Mouse (Mus musculus) heart, postnatal 25 days (tissue): Measurements from ENCODE around the gene Gm815. TPM values are rescaled to one million over a fixed set of nuclear protein-coding genes. Genes with fewer than 3 reads are reported as not detected.

Source experiments
- DNase-seq: peaks from one replicate; pipeline ENCODE4 v3.0.0; 2022; ENCODE audit warnings: low spot score
- intact Hi-C: fragments of 180-260 bp; cut with DNase I; formaldehyde crosslinking; loops from one replicate; pipeline ENCODE4 v1.15.1; 2025
- total RNA-seq, 2 experiments: library from RNA; stranded (reverse); gene quantifications; 2 replicates each; pipeline ENCODE4 v1.2.3; 2021

Gm815 gene
- total RNA-seq, 2 experiments from 2014 or later = not detected

- no peak for DNase-seq
- intact Hi-C loops = no loop called here
Observed at GRCm38 (mm10) chr19:26872886-26873285, 12.8 kb upstream of the Gm815 start.

DNA sequence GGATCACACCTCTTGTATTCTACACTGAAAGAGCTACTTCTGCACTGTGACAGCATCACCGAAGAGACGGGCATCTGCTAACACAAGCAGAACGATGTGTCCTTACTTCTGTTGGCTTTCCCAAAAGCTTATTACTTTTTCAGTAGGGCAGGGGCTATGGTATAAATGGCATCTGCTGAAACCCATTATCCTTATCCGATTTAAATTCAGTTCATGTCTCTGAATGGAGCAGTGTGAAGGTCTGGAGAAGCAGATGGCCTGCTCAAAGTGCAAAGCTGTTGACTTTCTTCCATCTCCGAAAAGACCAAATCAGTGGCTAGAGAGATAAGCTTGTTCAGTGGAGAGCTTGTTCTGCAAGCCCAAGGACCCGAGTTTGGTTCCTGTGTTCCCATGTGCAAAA is 10.1 kb upstream of the Gm815 start:
- no peak for DNase-seq
- intact Hi-C loops = no loop called here

DNA sequence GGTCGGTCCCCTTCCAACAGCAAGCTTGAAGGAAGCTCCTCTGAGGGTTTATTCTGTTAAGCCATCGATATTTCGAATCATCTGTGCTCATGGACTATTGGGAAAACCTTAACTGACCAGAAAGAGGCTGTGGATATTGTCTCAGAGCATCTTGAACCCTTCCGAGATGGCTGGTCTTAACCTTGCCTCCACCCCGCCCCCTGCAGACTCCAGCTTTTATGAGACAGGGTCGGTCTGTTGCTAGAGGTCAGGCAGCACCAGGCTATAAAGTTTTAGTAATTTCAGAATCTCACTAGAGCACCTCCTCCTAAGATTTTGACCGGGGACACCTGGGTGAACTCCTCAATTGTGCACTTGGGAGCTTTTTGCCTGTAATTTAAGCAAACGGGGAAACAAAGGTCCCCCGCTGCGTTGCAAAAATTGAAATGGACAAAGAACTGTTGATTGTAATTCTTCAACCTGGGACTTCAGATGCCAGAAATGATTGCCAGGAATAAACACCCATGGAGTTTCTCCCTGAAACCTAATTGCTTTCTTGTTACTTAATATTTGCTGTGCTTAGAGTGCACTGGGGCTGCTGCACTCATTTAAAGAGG is 8.4 kb upstream of the Gm815 start:
- intact Hi-C loops = no loop called here
- no peak for DNase-seq

DNA sequence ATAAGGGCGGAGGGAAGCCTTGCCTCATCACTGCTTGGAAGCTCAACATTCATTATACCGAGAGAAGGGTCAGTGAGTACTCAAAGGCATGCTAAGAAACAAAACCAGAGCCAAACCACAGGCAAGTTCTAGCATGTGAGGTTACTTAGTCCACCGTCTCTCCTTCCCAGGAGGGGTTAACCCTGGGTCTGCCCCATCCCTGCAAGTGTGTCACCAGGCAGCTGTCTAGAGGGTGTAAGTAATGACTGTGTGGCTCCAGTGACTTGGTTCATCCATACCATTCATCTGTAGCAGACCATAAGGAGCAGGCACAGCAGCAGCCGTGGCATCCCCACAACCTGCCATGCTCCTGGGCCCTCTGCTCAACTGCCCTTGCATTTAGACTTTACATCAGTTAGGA is 5.8 kb upstream of the Gm815 start:
- DNase-seq = no peak
- intact Hi-C loops = no loop called here

- intact Hi-C loops = no loop called here
- DNase-seq = no peak
Observed at GRCm38 (mm10) chr19:26881866-26882427, 3.7 kb upstream of the Gm815 start.

DNA sequence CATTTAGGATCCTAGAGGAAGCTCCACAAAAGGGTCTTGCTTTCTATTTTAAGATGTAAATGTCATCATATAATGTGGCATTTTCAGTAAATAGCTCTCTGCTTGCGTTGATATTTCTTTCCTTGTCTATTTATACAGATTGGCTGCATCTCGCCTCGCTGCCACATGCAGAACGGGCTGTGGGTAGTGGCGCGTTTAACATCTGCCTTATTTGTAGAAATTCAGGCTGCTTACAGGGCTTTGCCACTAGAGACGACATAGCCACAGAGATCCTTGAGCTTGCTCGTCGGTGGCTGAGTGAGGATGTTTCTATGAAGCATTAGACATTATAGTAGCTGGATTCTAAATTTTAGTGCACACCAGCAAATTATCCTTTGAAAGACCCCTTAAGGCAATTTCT is 2.5 kb downstream of the Gm815 start:
- intact Hi-C loops = no loop called here
- no peak for DNase-seq

- intact Hi-C loops = no loop called here
- no peak for DNase-seq
Observed at GRCm38 (mm10) chr19:26891306-26891964, 5.8 kb downstream of the Gm815 start.

DNA sequence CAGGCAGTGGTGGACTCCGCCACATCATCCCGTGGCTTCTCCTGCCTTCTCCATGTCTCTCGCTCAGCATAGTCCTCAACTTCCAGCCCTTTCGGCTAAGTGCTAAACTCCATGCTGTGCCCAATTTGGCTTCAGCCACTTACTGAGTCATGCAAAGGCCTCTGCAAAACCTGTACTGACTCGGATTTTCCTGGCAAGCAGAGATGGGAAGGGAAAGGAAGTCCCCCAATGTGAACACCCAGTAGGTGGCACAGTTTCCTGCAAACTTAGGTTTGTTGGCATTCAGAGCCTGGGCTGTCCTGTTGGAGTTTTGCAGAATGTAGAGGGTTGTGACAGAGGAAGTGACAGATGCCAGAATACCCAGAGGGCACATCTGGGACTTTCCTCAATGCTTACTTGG is 7.2 kb downstream of the Gm815 start:
- no peak for DNase-seq
- intact Hi-C loops = no loop called here

DNA sequence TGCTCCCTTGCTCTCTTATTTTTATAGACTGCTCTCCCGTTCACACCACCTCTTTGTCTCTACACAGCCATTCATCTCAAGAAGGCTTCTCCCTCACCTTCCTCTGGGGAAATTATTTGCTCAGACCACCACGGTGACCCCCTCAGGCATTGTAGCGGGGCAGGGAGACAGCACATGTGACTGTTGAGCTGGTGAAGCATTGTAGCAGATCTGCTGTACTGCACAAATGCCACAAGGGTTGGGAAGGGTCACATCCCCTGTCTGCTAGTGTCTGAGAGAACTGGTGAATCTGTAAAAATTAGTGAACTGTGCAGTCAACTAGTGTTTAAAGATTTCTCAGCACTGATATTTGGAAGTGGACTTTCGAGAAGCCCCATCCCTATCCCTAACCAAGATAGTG is 16.5 kb downstream of the Gm815 start:
- intact Hi-C loops = no loop called here
- DNase-seq = no peak

- intact Hi-C loops = no loop called here
- no peak for DNase-seq
Observed at GRCm38 (mm10) chr19:26914245-26914644, 28.6 kb downstream of the Gm815 start.

- intact Hi-C loops = no loop called here
- DNase-seq = no peak
Observed at GRCm38 (mm10) chr19:26920816-26921215, 35.1 kb downstream of the Gm815 start.

DNA sequence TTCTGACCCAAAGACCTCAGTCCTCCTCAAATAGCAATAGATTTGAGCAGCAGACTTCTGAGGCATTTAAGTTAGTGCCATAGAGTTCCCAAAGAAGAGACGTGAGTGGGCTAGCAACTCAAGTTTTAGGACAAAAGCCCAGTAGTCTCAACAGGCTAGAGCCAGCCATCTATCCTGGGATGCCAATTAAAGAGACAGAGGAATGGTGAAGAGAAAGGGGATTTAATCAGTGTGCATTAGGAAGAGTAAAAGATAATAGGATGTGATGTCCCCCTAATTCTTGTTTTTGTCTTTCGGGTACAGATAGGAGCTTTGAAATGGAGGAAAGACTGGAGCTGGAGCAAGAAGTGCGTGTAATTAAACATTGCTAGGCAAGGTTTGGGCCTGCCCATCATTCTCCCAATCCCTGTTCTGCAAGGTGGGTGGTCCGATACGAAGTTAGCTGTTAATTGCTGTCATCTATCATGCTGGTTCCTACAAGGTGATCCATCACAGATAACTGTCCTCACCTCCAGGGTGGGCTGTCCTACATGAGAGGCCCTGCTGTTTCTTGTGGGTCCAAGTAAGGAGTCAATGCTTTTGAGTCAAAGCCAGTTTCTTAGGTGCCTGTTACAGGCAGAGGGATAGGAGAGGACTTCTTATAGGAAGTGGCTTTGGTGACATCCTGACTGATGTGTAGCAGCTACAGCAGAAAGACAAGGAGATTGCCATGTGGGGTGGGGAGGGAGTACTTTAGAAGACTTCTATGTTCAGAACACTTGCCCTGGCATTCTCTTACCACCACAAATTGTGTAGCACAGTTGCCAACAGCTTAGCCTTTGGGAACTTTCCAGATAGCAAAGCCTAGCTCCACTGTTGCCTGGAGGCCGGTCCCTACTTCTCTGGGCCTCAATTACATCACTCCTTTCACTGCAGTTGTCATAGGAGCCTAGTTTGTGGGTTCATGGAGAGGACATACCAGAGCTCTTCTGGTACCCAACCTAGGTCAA is 44.9 kb downstream of the Gm815 start:
- no peak for DNase-seq

DNA sequence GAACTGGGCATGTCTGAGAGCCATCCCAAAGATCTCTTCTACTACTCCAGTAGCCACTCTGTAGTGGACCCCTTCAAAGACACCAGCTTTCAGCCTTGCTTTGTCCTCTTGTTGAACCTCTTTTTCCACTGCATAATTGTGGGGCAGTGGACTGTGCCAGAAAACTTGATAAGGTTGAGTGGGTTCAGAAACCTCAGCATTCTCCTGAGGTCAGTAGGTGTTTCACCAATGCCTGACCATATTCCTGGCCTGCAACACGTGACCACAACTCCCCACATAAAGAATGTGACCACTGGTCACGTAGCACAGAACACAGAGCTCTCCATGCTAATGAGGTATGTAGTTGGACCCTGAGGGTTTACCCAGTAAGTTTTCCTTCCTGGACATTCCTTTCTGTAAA is 48.5 kb downstream of the Gm815 start:
- intact Hi-C loops = no loop called here
- no peak for DNase-seq

More for the DNA sequence above, 44.9 kb downstream of the Gm815 start:
- intact Hi-C loops = no loop called here
